Mouse (Mus musculus) olfactory bulb, adult 2 months (tissue): ENCODE data around the gene Il1b.

Experiments
- CTCF ChIP-seq: fragments of 200-500 bp; IDR thresholded peaks from 2 replicates; pipeline ENCODE4 v1.5.1; 2012; ENCODE audit warnings: low read depth, mild to moderate bottlenecking, low read length, moderate library complexity; ENCODE audit not compliant: insufficient read depth
- POLR2A ChIP-seq: fragments of 200-500 bp; IDR thresholded peaks from 2 replicates; pipeline ENCODE4 v1.6.1; 2012; ENCODE audit warnings: mild to moderate bottlenecking, low read depth, low read length, moderate library complexity; ENCODE audit not compliant: insufficient read depth

GRCm38 (mm10) chr2:129373307-129373706, 2.4 kb upstream of the Il1b start:
- no peak for TF ChIP-seq CTCF
- no peak for TF ChIP-seq POLR2A
